Mouse (Mus musculus) myocyte (in vitro differentiated cells): ENCODE data around the gene Abcc5. TPM values are rescaled to one million over a fixed set of nuclear protein-coding genes. Genes with fewer than 3 reads are reported as not detected.

Experiments
- H3K27me3 ChIP-seq: one replicate; pipeline ENCODE4 v1.6.1; 2011; ENCODE audit not compliant: control insufficient read depth, insufficient read depth, insufficient read length
- H3K36me3 ChIP-seq: one replicate; pipeline ENCODE4 v1.6.1; 2011; ENCODE audit not compliant: control insufficient read depth, insufficient read depth
- H3K4me2 ChIP-seq: one replicate; pipeline ENCODE4 v1.6.1; 2011; ENCODE audit warnings: low read depth, control low read depth
- H3K4me3 ChIP-seq: one replicate; pipeline ENCODE4 v1.5.1; 2011; ENCODE audit warnings: mild to moderate bottlenecking, control low read depth, moderate library complexity
- H3K79me2 ChIP-seq: one replicate; pipeline ENCODE4 v1.6.1; 2011; ENCODE audit not compliant: control insufficient read depth, insufficient read depth
- H3ac ChIP-seq: one replicate; pipeline ENCODE4 v1.6.1; 2011; ENCODE audit not compliant: control insufficient read depth, insufficient read length
- CEBPB ChIP-seq: IDR thresholded peaks from 2 replicates; pipeline ENCODE4 v1.6.1; 2011; ENCODE audit warnings: mild to moderate bottlenecking, moderate library complexity; ENCODE audit not compliant: poor library complexity, insufficient read depth, severe bottlenecking
- E2F4 ChIP-seq: IDR thresholded peaks from one replicate; pipeline ENCODE4 v1.6.1; 2011; ENCODE audit warnings: mild to moderate bottlenecking, control low read depth, moderate library complexity; ENCODE audit not compliant: insufficient read depth
- MAX ChIP-seq: IDR thresholded peaks from one replicate; pipeline ENCODE4 v1.6.1; 2011; ENCODE audit warnings: low read depth, mild to moderate bottlenecking, control low read depth
- MYOD1 ChIP-seq, 3 experiments: IDR thresholded peaks; one replicate each; pipeline ENCODE4 v1.6.1; 2011; ENCODE audit warnings: control low read depth in 2 of 3, low read depth in 2 of 3, mild to moderate bottlenecking in 2 of 3, moderate library complexity in 1 of 3; ENCODE audit not compliant: insufficient read length in 2 of 3, control insufficient read depth in 1 of 3
- MYOG ChIP-seq, 3 experiments: IDR thresholded peaks; one replicate each; pipeline ENCODE4 v1.6.1; 2011; ENCODE audit warnings: control low read depth in 2 of 3, low read depth in 2 of 3, mild to moderate bottlenecking in 2 of 3; ENCODE audit not compliant: insufficient read length in 2 of 3, control insufficient read depth in 1 of 3, insufficient read depth in 1 of 3
- POLR2A ChIP-seq: IDR thresholded peaks from one replicate; pipeline ENCODE4 v1.6.1; 2011; ENCODE audit warnings: low read depth, mild to moderate bottlenecking, control low read depth, moderate library complexity; ENCODE audit not compliant: insufficient read length
- POLR2AphosphoS2 ChIP-seq: IDR thresholded peaks from one replicate; pipeline ENCODE4 v1.6.1; 2011; ENCODE audit warnings: low read depth, control low read depth; ENCODE audit not compliant: insufficient read length
- REST ChIP-seq: IDR thresholded peaks from one replicate; pipeline ENCODE4 v1.6.1; 2011; ENCODE audit warnings: mild to moderate bottlenecking, control low read depth, moderate library complexity; ENCODE audit not compliant: insufficient read depth, insufficient read length
- SRF ChIP-seq: IDR thresholded peaks from one replicate; pipeline ENCODE4 v1.6.1; 2011; ENCODE audit warnings: low read depth; ENCODE audit not compliant: control insufficient read depth, insufficient read length
- TCF12 ChIP-seq: IDR thresholded peaks from one replicate; pipeline ENCODE4 v1.6.1; 2011; ENCODE audit warnings: mild to moderate bottlenecking, control low read depth; ENCODE audit not compliant: poor library complexity, insufficient read depth, severe bottlenecking
- TCF3 ChIP-seq: IDR thresholded peaks from one replicate; pipeline ENCODE4 v1.6.1; 2011; ENCODE audit warnings: low read depth, control low read depth; ENCODE audit not compliant: insufficient read length
- USF1 ChIP-seq: IDR thresholded peaks from one replicate; pipeline ENCODE4 v1.6.1; 2011; ENCODE audit warnings: low read depth, mild to moderate bottlenecking, control low read depth, moderate library complexity
- polyA plus RNA-seq: library from polyadenylated mRNA; unstranded; fragments of >200 nt; fragmentation: generic; extraction: Trizol; gene quantifications from one replicate; pipeline ENCODE4 v1.2.1, GENCODE M21; 2012; ENCODE audit warnings: missing spikeins

Abcc5 gene
- polyA plus RNA-seq, 1 experiment, result 23.1 TPM

- Histone ChIP-seq H3K4me2 (no peak overlapping the region), H3K36me3 (no peaks in the 10 kb centered on the region), H3K79me2 (no peaks in the 10 kb centered on the region), H3K4me3 (no peak overlapping the region), H3K27me3 (no peaks in the 10 kb centered on the region), H3ac (no peak overlapping the region)
- TF ChIP-seq CEBPB (no peak), POLR2A (no peak), REST (no peak), SRF (no peak), E2F4 (no peak), MYOG (IDR thresholded peaks at IDR 0.05; ENCODE audit: control insufficient read depth in 1 of 3, insufficient read depth in 1 of 3, insufficient read length in 2 of 3, low read depth in 2 of 3) (no peak), MAX (no peak), TCF12 (no peak), TCF3 (no peak), POLR2AphosphoS2 (no peak), MYOD1 (IDR thresholded peaks at IDR 0.05; ENCODE audit: control insufficient read depth in 1 of 3, insufficient read length in 2 of 3, low read depth in 2 of 3) (no peak), USF1 (no peak)
These were observed 29.9 kb upstream of the Abcc5 start for GRCm38 (mm10) chr16:20456106-20456505.

- no peak overlapping the region for H3K4me3 ChIP-seq
- H3K79me2 ChIP-seq, result no peaks in the 10 kb centered on the region
- no peak for TF ChIP-seq MYOG (IDR thresholded peaks at IDR 0.05; ENCODE audit: control insufficient read depth in 1 of 3, insufficient read depth in 1 of 3, insufficient read length in 2 of 3, low read depth in 2 of 3)
- no peak for TF ChIP-seq USF1
- TF ChIP-seq TCF3, result no peak
- TF ChIP-seq MAX, result no peak
- TF ChIP-seq E2F4, result no peak
- TF ChIP-seq POLR2A, result no peak
- H3K27me3 ChIP-seq, result no peaks in the 10 kb centered on the region
- H3K36me3 ChIP-seq, result no peaks in the 10 kb centered on the region
- H3K4me2 ChIP-seq, result no peak overlapping the region
- H3ac ChIP-seq, result no peak overlapping the region
These were observed 28.0 kb upstream of the Abcc5 start for GRCm38 (mm10) chr16:20454155-20454654.

GRCm38 (mm10) chr16:20451774-20452173 lies 25.6 kb upstream of the Abcc5 start:
- no peak overlapping the region for H3K4me3 ChIP-seq
- no peak for TF ChIP-seq MAX
- no peak for TF ChIP-seq TCF3
- no peak for TF ChIP-seq SRF
- TF ChIP-seq CEBPB, result no peak
- TF ChIP-seq USF1, result no peak
- no peak for TF ChIP-seq POLR2AphosphoS2
- TF ChIP-seq REST, result no peak
- no peak for TF ChIP-seq MYOG (IDR thresholded peaks at IDR 0.05; ENCODE audit: control insufficient read depth in 1 of 3, insufficient read depth in 1 of 3, insufficient read length in 2 of 3, low read depth in 2 of 3)
- no peak for TF ChIP-seq TCF12
- TF ChIP-seq MYOD1 (IDR thresholded peaks at IDR 0.05; ENCODE audit: control insufficient read depth in 1 of 3, insufficient read length in 2 of 3, low read depth in 2 of 3), result no peak
- no peak for TF ChIP-seq POLR2A
- no peak for TF ChIP-seq E2F4
- no peak overlapping the region for H3K4me2 ChIP-seq

GRCm38 (mm10) chr16:20445871-20446270 lies 19.7 kb upstream of the Abcc5 start:
- H3K4me3 ChIP-seq, result no peak overlapping the region
- H3K27me3 ChIP-seq, result no peaks in the 10 kb centered on the region
- H3ac ChIP-seq, result no peak overlapping the region
- TF ChIP-seq MYOD1 (IDR thresholded peaks at IDR 0.05; ENCODE audit: control insufficient read depth in 1 of 3, insufficient read length in 2 of 3, low read depth in 2 of 3) (no peak), TCF12 (no peak), POLR2A (no peak), SRF (no peak), CEBPB (no peak), E2F4 (no peak), REST (no peak), MAX (no peak), TCF3 (no peak), POLR2AphosphoS2 (no peak), MYOG (IDR thresholded peaks at IDR 0.05; ENCODE audit: control insufficient read depth in 1 of 3, insufficient read depth in 1 of 3, insufficient read length in 2 of 3, low read depth in 2 of 3) (no peak), USF1 (no peak)
- no peak overlapping the region for H3K4me2 ChIP-seq
- H3K36me3 ChIP-seq, result no peaks in the 10 kb centered on the region
- H3K79me2 ChIP-seq, result no peaks in the 10 kb centered on the region

More at GRCm38 (mm10) chr16:20451774-20452173, 25.6 kb upstream of the Abcc5 start:
- no peaks in the 10 kb centered on the region for H3K27me3 ChIP-seq
- H3ac ChIP-seq, result no peak overlapping the region
- no peaks in the 10 kb centered on the region for H3K79me2 ChIP-seq
- no peaks in the 10 kb centered on the region for H3K36me3 ChIP-seq

DNA sequence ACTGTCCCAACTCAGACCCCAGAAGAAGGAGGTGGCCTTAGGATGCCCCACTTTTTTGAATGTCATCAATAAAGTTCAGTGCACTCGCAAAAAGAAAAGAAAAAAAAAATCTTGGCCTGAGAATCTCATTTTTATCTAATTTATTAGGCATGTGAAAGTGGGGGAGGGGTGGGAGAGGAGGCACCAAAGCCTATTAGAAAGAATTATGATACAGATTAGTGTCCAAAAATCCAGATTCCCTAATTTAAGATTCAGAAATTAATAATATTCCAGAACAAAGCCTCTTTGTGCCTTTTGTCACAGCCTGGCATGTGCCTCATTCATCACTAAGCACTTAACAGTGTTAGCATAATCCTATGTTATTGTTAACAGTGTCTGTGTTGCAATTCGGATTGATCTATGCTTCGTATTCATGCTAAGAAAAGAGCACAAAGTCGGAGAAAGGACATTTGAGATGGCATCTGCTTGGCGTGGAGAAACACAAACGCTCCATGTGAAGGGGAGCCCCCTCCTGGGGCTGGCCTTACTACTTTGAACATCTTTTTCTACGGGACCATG lies 18.7 kb upstream of the Abcc5 start:
- no peak overlapping the region for H3K4me2 ChIP-seq
- no peaks in the 10 kb centered on the region for H3K36me3 ChIP-seq
- no peak for TF ChIP-seq TCF3
- no peak for TF ChIP-seq POLR2AphosphoS2
- no peak for TF ChIP-seq MAX
- H3K79me2 ChIP-seq, result no peaks in the 10 kb centered on the region
- H3K4me3 ChIP-seq, result no peak overlapping the region
- no peaks in the 10 kb centered on the region for H3K27me3 ChIP-seq
- H3ac ChIP-seq, result no peak overlapping the region
